Mouse (Mus musculus) adrenal gland, adult 2 months (tissue): ENCODE measurements at regions not wholly inside any gene's neighbourhood (a gene's known extent, or its start where the extent isn't known, plus 50 kb on each side); places are given as distances from the start of the nearest gene placed in this dataset.

ENCODE experiments used
- DNase-seq: peaks from one replicate; pipeline ENCODE4 v3.0.0; 2021

DNA sequence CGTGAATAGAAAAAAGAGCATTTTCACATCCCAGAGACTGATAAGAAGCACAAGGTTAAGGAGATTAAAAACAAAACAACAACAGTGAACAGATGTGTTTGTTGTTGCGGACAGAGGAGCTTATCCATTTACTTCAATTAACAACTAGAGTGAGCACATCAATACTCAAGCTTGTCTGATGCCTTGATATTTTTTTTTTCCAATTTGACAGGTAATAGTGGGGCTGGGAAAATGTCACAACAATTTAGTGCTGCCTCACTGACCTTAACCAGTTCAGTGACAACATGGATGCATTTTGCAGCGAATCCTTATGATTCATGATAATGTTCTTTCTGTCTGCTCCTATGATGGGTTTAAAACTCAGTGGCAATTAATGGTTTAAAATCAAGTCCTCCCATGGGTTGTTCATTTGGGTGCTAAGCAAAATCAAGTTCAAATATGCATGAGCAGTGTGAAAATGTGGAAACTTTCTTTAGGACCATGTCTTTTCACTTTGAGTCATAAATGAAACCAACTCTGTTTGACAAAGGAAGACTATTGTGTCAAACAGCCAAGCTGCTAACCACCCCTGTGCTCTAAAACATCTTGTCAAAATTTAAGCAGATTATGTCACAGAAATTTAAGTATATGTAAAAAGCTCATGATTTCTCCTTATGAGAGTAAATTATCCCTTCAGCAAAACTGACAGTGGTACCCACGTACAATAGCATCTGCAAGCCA, 641.0 kb downstream of the Car8 start:
- no peak for DNase-seq

DNA sequence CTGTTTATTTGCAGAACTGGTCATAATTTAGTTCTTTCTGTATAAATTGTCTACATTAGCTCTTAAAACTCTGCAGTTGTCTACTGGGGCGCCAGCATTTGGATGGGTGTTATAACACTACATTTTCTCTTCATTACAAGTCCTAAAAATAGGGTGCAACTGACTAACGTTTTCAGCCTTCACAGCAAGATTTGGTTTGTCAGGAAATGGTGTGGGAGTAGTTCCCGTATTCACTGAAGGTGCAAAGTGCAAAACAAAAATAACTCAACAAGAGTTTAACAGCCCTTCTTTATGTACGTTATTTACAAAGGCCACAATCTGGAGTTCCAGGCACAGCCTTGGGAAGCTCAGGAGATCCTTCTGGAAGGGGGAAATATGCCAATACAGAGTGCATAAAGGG, 642.7 kb downstream of the Car8 start:
- no peak for DNase-seq

GRCm38 (mm10) chr4:7583851-7584250, 655.0 kb downstream of the Car8 start:
- no peak for DNase-seq

DNA sequence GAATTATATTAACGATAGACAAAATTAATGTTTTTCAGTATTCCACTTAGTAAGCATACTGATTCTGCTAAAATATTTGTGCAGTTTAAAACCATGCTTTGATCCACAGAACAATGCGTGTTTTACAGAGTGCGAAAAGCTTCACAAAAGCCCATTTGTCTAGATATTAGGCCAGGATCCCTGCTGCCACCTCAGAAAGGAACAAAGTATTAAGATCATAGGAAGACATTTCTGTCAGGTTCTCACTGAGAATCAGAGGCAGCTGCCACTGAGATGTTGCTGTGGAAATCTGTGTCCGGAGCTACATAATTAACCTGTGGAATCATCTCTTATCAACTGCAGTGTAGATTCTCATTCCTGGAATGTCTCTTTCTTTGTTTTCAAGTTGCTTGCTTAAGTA, 656.9 kb downstream of the Car8 start:
- no peak for DNase-seq

- no peak for DNase-seq
Observed at GRCm38 (mm10) chr4:7581220-7581916, 657.5 kb downstream of the Car8 start.

GRCm38 (mm10) chr4:7580554-7581219, 658.2 kb downstream of the Car8 start:
- no peak for DNase-seq

GRCm38 (mm10) chr4:7574011-7574410, 664.8 kb downstream of the Car8 start:
- no peak for DNase-seq

GRCm38 (mm10) chr4:7567687-7568393, 671.0 kb downstream of the Car8 start:
- no peak for DNase-seq

DNA sequence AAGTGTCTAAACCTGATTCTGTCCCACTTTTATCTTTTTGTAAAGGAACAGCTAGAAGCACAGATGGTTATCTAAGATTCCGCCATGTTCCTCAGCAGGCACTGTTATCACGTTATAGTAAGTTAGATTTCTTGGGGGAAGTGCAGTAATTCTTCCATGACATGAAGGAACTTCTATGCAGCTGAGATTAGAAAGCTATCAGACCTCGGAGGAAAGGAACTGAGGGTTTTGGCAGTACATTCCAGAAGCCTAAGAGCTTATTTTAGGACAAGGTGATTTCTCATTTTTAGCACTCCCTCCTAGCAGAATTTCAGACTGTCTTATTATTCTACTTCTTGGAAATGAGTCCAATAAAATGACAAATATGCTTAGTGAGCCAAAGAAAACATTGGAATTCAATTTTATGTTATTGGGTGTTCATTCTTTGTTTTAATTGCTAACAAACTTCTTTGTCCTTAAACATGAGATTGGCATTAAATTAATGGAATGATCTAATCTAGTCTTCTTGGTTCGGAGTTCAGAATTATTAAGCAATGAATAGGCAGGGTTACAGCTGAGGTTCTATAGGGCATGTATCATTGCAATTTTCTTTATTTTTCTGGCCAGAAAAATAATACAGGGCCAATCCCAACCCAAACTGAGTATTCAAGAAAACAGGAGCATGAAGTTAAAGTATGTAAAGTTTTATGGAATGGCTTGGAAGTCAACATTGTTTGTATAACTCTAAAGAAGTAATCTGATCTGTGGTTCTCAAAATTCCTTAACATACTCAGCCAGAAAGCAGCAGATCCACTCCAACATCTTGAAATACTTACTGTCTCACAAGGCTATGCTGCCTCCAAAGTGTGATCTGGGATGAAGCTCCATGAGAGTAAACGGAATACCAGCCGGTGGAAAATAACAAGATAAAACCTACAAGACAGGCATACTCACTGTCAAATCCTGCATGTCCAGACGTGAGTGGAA, 678.7 kb downstream of the Car8 start:
- DNase-seq, result no peak

GRCm38 (mm10) chr4:7558721-7559120, 680.1 kb downstream of the Car8 start:
- no peak for DNase-seq

DNA sequence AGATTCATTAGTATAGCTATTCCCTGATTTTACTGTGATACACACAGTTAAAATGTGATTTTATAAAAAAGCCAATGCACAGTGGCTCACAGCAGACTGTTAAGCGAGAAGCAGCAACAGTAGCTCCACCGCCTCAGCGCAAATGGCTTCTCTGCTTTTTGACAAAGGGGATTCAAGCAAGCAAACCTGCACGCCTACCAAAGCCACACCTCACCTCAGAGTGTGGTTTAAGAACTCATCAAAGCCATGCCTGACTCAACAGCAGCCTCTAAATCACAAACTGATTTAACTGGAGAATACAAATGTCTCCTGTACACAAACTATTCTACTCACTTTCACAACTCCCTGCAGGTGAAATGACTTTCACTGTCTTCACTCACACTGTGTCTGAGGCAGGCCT, 704.5 kb downstream of the Car8 start:
- no peak for DNase-seq

DNA sequence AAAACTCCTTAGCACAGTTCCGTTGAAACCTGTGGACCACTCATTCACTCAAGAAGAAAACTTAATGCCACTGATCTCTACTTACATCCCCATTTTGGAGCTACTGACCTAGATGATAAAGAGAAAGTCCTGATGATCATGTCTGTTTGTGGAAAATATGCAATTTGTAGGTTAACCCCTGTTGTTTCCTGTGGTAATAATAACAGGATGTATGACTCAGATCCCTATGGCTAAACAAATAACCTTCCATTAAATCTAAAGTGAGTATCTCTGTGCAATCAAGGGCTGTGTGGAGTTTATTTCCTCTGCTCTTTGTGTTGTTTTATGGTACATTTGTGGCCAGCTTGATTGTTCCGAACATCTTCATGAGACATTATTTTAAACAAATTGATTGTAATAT, 711.1 kb downstream of the Car8 start:
- DNase-seq, result no peak

DNA sequence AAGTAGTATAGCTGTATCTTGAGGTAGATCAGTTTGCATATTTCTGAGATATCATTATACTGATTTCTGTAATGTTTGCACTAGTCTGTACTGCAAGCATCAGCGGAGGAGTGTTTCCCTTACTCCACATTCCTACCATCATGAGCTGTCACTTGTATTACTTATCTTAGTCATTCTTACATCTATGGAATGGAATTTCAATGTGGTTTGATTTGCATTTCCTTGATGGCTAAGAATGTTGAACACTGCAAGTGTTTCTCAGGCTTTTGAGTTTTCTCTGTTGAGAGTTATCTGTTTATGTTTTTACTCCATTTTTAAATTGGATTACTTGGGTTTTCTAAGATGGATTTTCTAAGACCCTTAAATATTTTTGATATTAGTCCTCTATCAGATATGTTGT, 725.8 kb downstream of the Car8 start:
- DNase-seq, result no peak

DNA sequence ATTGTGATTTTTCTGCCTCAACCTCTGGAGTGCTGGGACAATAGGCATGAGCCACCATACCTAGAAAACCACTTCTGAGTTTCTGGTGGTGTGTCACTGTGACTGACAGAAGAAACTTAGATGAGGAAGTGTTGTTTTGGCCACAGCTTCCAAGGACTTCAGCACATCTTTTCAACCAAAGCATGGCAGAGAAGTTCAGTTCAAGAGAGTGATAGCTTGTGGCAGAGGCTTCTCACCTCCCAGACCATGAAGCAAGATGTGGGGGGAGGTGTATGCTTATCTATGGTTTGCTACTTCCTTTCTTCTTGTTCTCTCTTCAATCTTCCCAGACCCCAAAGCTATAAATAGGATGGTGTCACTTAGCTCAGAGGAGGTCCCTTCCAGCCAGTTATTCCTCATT, 753.3 kb downstream of the Car8 start:
- DNase-seq, result no peak

GRCm38 (mm10) chr4:7455130-7455529, 783.7 kb downstream of the Car8 start:
- DNase-seq, result no peak

GRCm38 (mm10) chr4:7452678-7453077, 786.2 kb downstream of the Car8 start:
- no peak for DNase-seq

DNA sequence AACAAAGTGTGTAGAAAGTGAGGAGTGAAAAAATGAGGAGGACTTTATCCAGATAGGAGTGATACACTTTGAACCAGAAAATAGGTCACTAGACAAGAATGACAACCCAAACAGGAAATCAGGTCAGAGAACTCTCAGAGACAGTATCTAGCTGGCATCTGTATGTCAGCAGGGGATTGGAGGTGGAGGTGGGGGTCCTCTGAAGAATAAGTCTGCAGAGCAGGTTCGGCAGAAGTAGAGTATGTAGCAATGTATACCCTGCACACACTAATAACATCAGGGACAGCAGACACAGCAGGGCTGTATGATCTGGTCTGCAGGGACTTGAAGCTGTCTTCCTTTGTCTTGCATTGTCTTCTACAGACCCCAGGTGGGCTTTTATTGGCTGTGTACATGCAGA, 787.9 kb downstream of the Car8 start:
- no peak for DNase-seq

GRCm38 (mm10) chr4:7429308-7429707, 809.5 kb downstream of the Car8 start:
- no peak for DNase-seq

- DNase-seq, result no peak
Observed at GRCm38 (mm10) chr4:7424081-7424480, 814.8 kb downstream of the Car8 start.

- no peak for DNase-seq
Observed at GRCm38 (mm10) chr4:7423204-7423603, 815.6 kb downstream of the Car8 start.

GRCm38 (mm10) chr4:7422787-7423186, 816.1 kb downstream of the Car8 start:
- DNase-seq, result no peak

GRCm38 (mm10) chr4:7414301-7414700, 824.5 kb downstream of the Car8 start:
- DNase-seq, result no peak
